Mouse (Mus musculus) midbrain, embryonic 13.5 days (tissue): ENCODE data around the gene Lmo1. TPM values are rescaled to one million over a fixed set of nuclear protein-coding genes. Genes with fewer than 3 reads are reported as not detected.

Experiments used
- ATAC-seq: fragments of 200-750 bp; cut with Nextera tagmentation; 2 replicates; pipeline ENCODE4 v1.8.0; 2017; ENCODE audit warnings: mild to moderate bottlenecking, moderate TSS enrichment, moderate library complexity
- H3K27ac ChIP-seq: fragments of 300-500 bp; sonication (generic); 2 replicates; pipeline ENCODE4 v1.5.1; 2015; ENCODE audit warnings: inconsistent platforms, mild to moderate bottlenecking, moderate library complexity
- H3K27me3 ChIP-seq: fragments of 300-500 bp; sonication (generic); 2 replicates; pipeline ENCODE4 v1.6.1; 2015; ENCODE audit warnings: mild to moderate bottlenecking, inconsistent platforms
- H3K36me3 ChIP-seq: fragments of 300-500 bp; sonication (generic); 2 replicates; pipeline ENCODE4 v1.6.1; 2015; ENCODE audit warnings: mild to moderate bottlenecking, inconsistent platforms
- H3K4me1 ChIP-seq: fragments of 300-500 bp; sonication (generic); replicated peaks from 2 replicates; pipeline ENCODE4 v1.6.1; 2015; ENCODE audit warnings: inconsistent platforms
- H3K4me2 ChIP-seq: fragments of 300-500 bp; sonication (generic); replicated peaks from 2 replicates; pipeline ENCODE4 v1.6.1; 2015; ENCODE audit warnings: moderate library complexity, mild to moderate bottlenecking, inconsistent platforms
- H3K4me3 ChIP-seq: fragments of 300-500 bp; sonication (generic); replicated peaks from 2 replicates; pipeline ENCODE4 v1.5.1; 2015; ENCODE audit warnings: mild to moderate bottlenecking, inconsistent platforms
- H3K9ac ChIP-seq: fragments of 300-500 bp; sonication (generic); replicated peaks from 2 replicates; pipeline ENCODE4 v1.6.1; 2015; ENCODE audit warnings: mild to moderate bottlenecking, inconsistent platforms
- H3K9me3 ChIP-seq: fragments of 300-500 bp; sonication (generic); 2 replicates; pipeline ENCODE4 v1.6.1; 2016; ENCODE audit warnings: mild to moderate bottlenecking, inconsistent platforms
- WGBS: fragments of 180-500 bp; shearing (Covaris S2); methylation state at CpG from one replicate; pipeline ENCODE4 v1.1.7; 2015; 5-methylcytosine and 5-hydroxymethylcytosine counted together
- polyA plus RNA-seq: library from polyadenylated mRNA; unstranded; fragments of >200 nt; fragmentation: Nextera tagmentation; extraction: Ambion mirVana; gene quantifications from 2 replicates; pipeline ENCODE4 v1.2.1, GENCODE M21; 2015

The Lmo1 gene
- polyA plus RNA-seq, 1 experiment from 2014 or later = 121 TPM

- H3K4me3 ChIP-seq = peak overlapping the region; percentile 77
- peak overlapping the region; percentile 98 for H3K4me2 ChIP-seq
- ATAC-seq = peak; percentile 55
- H3K27ac ChIP-seq = peak overlapping the region; percentile 95
- no peaks in the 10 kb centered on the region for H3K36me3 ChIP-seq
- H3K27me3 ChIP-seq = peaks cover 15% of the 10 kb centered on the region; the same call in 1 of the 2 replicates
- no peaks in the 10 kb centered on the region for H3K9me3 ChIP-seq
- peaks cover 83% of the 10 kb centered on the region for H3K4me1 ChIP-seq
- H3K9ac ChIP-seq = peak overlapping the region; percentile 95
- under 1% methylated on average over 17 of the region's 17 CpGs for WGBS
These were observed 4.6 kb downstream of the Lmo1 start for GRCm38 (mm10) chr7:109170441-109170820.

GRCm38 (mm10) chr7:109169505-109170440 lies 5.2 kb downstream of the Lmo1 start:
- H3K4me2 ChIP-seq = peak overlapping the region; percentile 98
- WGBS = 2% methylated on average over 61 of the region's 72 CpGs
- peaks cover 15% of the 10 kb centered on the region; the same call in 1 of the 2 replicates for H3K27me3 ChIP-seq
- no peaks in the 10 kb centered on the region for H3K9me3 ChIP-seq
- ATAC-seq = peak; percentile 25
- H3K9ac ChIP-seq = peak overlapping the region; percentile 95
- H3K4me1 ChIP-seq = peaks cover 87% of the 10 kb centered on the region
- H3K4me3 ChIP-seq = peak overlapping the region; percentile 77
- peak overlapping the region; percentile 95 for H3K27ac ChIP-seq
- H3K36me3 ChIP-seq = no peaks in the 10 kb centered on the region

GRCm38 (mm10) chr7:109168716-109169115 lies 6.3 kb downstream of the Lmo1 start:
- Histone ChIP-seq H3K27ac (peak overlapping the region; percentile 95), H3K4me2 (peak overlapping the region; percentile 98), H3K36me3 (no peaks in the 10 kb centered on the region), H3K9me3 (no peaks in the 10 kb centered on the region), H3K4me3 (peak overlapping the region; percentile 77), H3K4me1 (peaks cover 87% of the 10 kb centered on the region), H3K9ac (peak overlapping the region; percentile 95), H3K27me3 (peaks cover 14% of the 10 kb centered on the region; the same call in 1 of the 2 replicates)
- no peak for ATAC-seq
- 92% methylated on average over 7 of the region's 7 CpGs for WGBS

GRCm38 (mm10) chr7:109165931-109166585 lies 8.9 kb downstream of the Lmo1 start:
- H3K4me2 ChIP-seq = peak overlapping the region; percentile 98
- H3K9ac ChIP-seq = peak overlapping the region; percentile 60
- peak overlapping the region; percentile 77 for H3K4me3 ChIP-seq
- H3K27ac ChIP-seq = peak overlapping the region; percentile 70
- no peaks in the 10 kb centered on the region for H3K36me3 ChIP-seq
- no peaks in the 10 kb centered on the region for H3K9me3 ChIP-seq
- 43% methylated on average over 17 of the region's 17 CpGs for WGBS
- ATAC-seq = peak; percentile 21; the same call in 1 of the 2 replicates
- 0 out of 2 replicates have a peak, but pooled peaks cover 3% of the 10 kb centered on the region for H3K27me3 ChIP-seq
- peaks cover 74% of the 10 kb centered on the region for H3K4me1 ChIP-seq

GRCm38 (mm10) chr7:109154331-109154730 lies 20.7 kb downstream of the Lmo1 start:
- Histone ChIP-seq H3K4me3 (no peak overlapping the region), H3K36me3 (no peaks in the 10 kb centered on the region), H3K4me1 (peaks cover 59% of the 10 kb centered on the region), H3K4me2 (no peak overlapping the region), H3K9ac (no peak overlapping the region), H3K27ac (no peak overlapping the region), H3K27me3 (no peaks in the 10 kb centered on the region), H3K9me3 (no peaks in the 10 kb centered on the region)
- ATAC-seq = no peak
- 43% methylated on average over 11 of the region's 11 CpGs for WGBS

- no peaks in the 10 kb centered on the region for H3K27me3 ChIP-seq
- WGBS = 78% methylated on average over 5 of the region's 5 CpGs
- no peak overlapping the region for H3K4me3 ChIP-seq
- no peak overlapping the region for H3K9ac ChIP-seq
- H3K36me3 ChIP-seq = no peaks in the 10 kb centered on the region
- H3K9me3 ChIP-seq = no peaks in the 10 kb centered on the region
- H3K27ac ChIP-seq = no peak overlapping the region
- no peak for ATAC-seq
- H3K4me2 ChIP-seq = no peak overlapping the region
- peaks cover 59% of the 10 kb centered on the region for H3K4me1 ChIP-seq
These were observed 21.5 kb downstream of the Lmo1 start for GRCm38 (mm10) chr7:109153538-109153937.

GRCm38 (mm10) chr7:109151088-109151487 lies 23.9 kb downstream of the Lmo1 start:
- H3K9me3 ChIP-seq = no peaks in the 10 kb centered on the region
- H3K27ac ChIP-seq = no peak overlapping the region
- H3K36me3 ChIP-seq = no peaks in the 10 kb centered on the region
- H3K4me2 ChIP-seq = no peak overlapping the region
- H3K27me3 ChIP-seq = no peaks in the 10 kb centered on the region
- no peak for ATAC-seq
- no peak overlapping the region for H3K9ac ChIP-seq
- H3K4me1 ChIP-seq = peaks cover 57% of the 10 kb centered on the region
- 92% methylated on average over 4 of the region's 4 CpGs for WGBS
- no peak overlapping the region for H3K4me3 ChIP-seq

GRCm38 (mm10) chr7:109145211-109145610 lies 29.8 kb downstream of the Lmo1 start:
- H3K4me1 ChIP-seq = peaks cover 71% of the 10 kb centered on the region
- peaks cover 4% of the 10 kb centered on the region; the same call in 1 of the 2 replicates for H3K36me3 ChIP-seq
- WGBS = 49% methylated on average over 8 of the region's 8 CpGs
- H3K9me3 ChIP-seq = no peaks in the 10 kb centered on the region
- no peak for ATAC-seq
- 0 out of 2 replicates have a peak overlapping the region, but pooled peaks have one; percentile 1 for H3K9ac ChIP-seq
- H3K27me3 ChIP-seq = no peaks in the 10 kb centered on the region
- H3K4me3 ChIP-seq = no peak overlapping the region
- peak overlapping the region; percentile 32; the same call in 1 of the 2 replicates for H3K27ac ChIP-seq
- no peak overlapping the region for H3K4me2 ChIP-seq

GRCm38 (mm10) chr7:109144705-109145104 lies 30.3 kb downstream of the Lmo1 start:
- H3K27me3 ChIP-seq = no peaks in the 10 kb centered on the region
- WGBS = 62% methylated on average over 11 of the region's 11 CpGs
- peaks cover 4% of the 10 kb centered on the region; the same call in 1 of the 2 replicates for H3K36me3 ChIP-seq
- H3K4me2 ChIP-seq = no peak overlapping the region
- no peak overlapping the region for H3K4me3 ChIP-seq
- H3K9ac ChIP-seq = 0 out of 2 replicates have a peak overlapping the region, but pooled peaks have one; percentile 1
- ATAC-seq = no peak
- no peak overlapping the region for H3K27ac ChIP-seq
- H3K4me1 ChIP-seq = peaks cover 66% of the 10 kb centered on the region
- no peaks in the 10 kb centered on the region for H3K9me3 ChIP-seq

- 38% methylated on average over 2 of the region's 2 CpGs for WGBS
- Histone ChIP-seq H3K4me1 (peaks cover 64% of the 10 kb centered on the region), H3K4me2 (no peak overlapping the region), H3K27me3 (no peaks in the 10 kb centered on the region), H3K36me3 (peaks cover 20% of the 10 kb centered on the region), H3K4me3 (no peak overlapping the region), H3K9me3 (no peaks in the 10 kb centered on the region), H3K27ac (peak overlapping the region; percentile 71), H3K9ac (no peak overlapping the region)
- ATAC-seq = peak; percentile 40; the same call in 1 of the 2 replicates
These were observed 32.4 kb downstream of the Lmo1 start for GRCm38 (mm10) chr7:109142564-109142963.

- Histone ChIP-seq H3K27ac (peak overlapping the region; percentile 71), H3K4me2 (no peak overlapping the region), H3K36me3 (peaks cover 28% of the 10 kb centered on the region), H3K9me3 (no peaks in the 10 kb centered on the region), H3K27me3 (no peaks in the 10 kb centered on the region), H3K4me1 (peaks cover 64% of the 10 kb centered on the region), H3K4me3 (no peak overlapping the region), H3K9ac (0 out of 2 replicates have a peak overlapping the region, but pooled peaks have one; percentile 11)
- 3% methylated on average over 3 of the region's 3 CpGs for whole genome bisulfite sequencing
- peak; percentile 15 for ATAC-seq
These were observed 33.3 kb downstream of the Lmo1 start for GRCm38 (mm10) chr7:109141753-109142152.

- Histone ChIP-seq H3K9ac (0 out of 2 replicates have a peak overlapping the region, but pooled peaks have one; percentile 10), H3K4me3 (no peak overlapping the region), H3K27ac (peak overlapping the region; percentile 71), H3K4me1 (peaks cover 57% of the 10 kb centered on the region), H3K9me3 (no peaks in the 10 kb centered on the region), H3K4me2 (no peak overlapping the region), H3K27me3 (no peaks in the 10 kb centered on the region), H3K36me3 (peaks cover 34% of the 10 kb centered on the region)
- WGBS = 76% methylated on average over 2 of the region's 2 CpGs
- ATAC-seq = no peak
These were observed 34.0 kb downstream of the Lmo1 start for GRCm38 (mm10) chr7:109141054-109141453.
